Mouse (Mus musculus): ENCODE results near the gene March10. TPM values are rescaled to one million over a fixed set of nuclear protein-coding genes. Genes with fewer than 3 reads are reported as not detected.

The March10 gene
- total RNA-seq, 2 experiments from 2014 or later = 0.09 TPM; not detected in 1

DNA sequence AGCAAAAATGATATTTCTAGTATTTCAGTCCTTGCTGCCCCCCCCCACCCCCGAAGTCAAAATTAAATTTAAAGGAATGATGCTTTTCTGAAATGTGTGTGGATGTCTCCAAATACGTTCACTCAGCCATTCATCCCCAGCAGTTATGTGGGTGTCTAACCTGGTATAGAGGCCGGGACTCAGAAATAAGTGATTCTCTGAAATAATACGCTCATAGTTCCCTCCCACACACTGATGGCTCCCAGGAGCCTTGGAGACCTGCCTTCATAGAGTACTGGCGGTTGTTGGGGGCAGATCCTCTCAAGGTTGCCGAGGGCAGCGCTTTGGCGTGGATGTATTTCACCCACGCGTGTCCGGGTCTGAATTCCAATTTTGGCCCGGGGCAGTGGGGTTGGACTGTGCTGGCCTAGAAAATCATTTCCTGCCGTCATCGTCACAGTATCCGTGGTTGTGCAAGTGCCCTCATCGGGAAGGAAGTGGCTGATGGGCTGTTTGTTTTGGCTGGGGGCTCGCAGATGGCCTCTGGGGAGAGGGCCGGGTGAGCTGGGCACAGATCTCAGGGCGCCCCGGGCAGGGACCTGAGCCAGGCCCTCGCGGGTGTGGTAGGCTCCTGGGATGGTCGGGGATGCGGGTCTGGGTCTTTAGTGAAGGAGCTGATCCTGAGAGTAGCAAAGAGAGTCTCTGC, 145.1 kb downstream of the March10 start:
- DNase-seq = peak; percentile 59

Other genes starting within 250 kb of the March10 start
- gene Mrc2, start 164.1 kb downstream of the March10 start, total RNA-seq (2021) = 10 to 100 TPM; 31.5 to 32.8 TPM
- 10 to 100 TPM; 59.6 to 61.4 TPM for gene Tanc2, start 133.3 kb upstream of the March10 start, total RNA-seq (2021)